Mouse (Mus musculus) cerebellum, adult 2 months (tissue): ENCODE data around the gene Ppm1b.

ENCODE experiments used
- CTCF ChIP-seq: fragments of 200-500 bp; IDR thresholded peaks from 2 replicates; pipeline ENCODE4 v1.5.1; 2011; ENCODE audit warnings: low read depth, mild to moderate bottlenecking, control low read depth, low read length, moderate library complexity, borderline replicate concordance; ENCODE audit not compliant: insufficient read depth
- POLR2A ChIP-seq: fragments of 200-500 bp; IDR thresholded peaks from 2 replicates; pipeline ENCODE4 v1.6.1; 2011; ENCODE audit warnings: low read length, control low read depth, borderline replicate concordance; ENCODE audit not compliant: insufficient read depth

GRCm38 (mm10) chr17:85025151-85025550 is 68.6 kb downstream of the Ppm1b start:
- TF ChIP-seq CTCF (no peak), POLR2A (no peak)
